18 mouse cellular contexts compared by ENCODE assay signal in the genomic region with DNA sequence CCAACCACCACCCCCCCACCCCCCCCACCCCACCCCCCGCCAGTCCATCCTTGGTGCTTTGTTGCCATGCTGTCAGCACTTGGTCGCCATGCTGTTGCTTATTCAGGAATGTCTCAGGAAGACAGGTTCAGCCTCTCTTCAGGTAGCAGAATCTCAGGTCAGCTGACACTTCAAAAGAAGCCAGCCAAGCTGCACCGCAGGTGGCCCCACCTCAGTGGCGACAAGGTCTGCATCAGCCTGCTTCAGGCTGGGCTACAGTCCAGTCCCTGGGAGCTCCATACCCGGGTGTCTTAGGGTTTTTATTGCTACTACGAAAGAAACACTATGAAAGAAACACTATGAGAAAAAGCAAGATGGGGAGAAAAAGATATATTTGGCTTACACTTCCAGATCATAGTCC.
DNase-seq lines count a peak whose midpoint lies in the region; ATAC-seq lines count a peak whose summit lies in the region.
"Had no signal": no experiment of that assay in that cellular context is flagged by ENCODE, and none has a peak within 500 bp of the region (broad histone marks: within the 10 kb centered on the region; RNA-seq: fewer than 3 reads in every experiment).

No protein-coding gene starts in this region.

- DNase-seq in cerebellum, adult 11-12 months = peak; percentile 15
- no peak for DNase-seq in cerebellum, postnatal 4 days (ENCODE audit: low spot score in 2 of 2)
- DNase-seq in cerebellum, postnatal 10 days = peak; percentile 57 to 68
- DNase-seq in cerebellum, postnatal 14 days = peak; percentile 59 to 74
- DNase-seq in thymus, postnatal 14 days = no peak
- DNase-seq in urinary bladder, adult 2 months (ENCODE audit: low spot score) = no peak
- DNase-seq: adrenal gland, adult 8-10 months; adrenal gland, postnatal 36 days; B cell, adult 2 months; embryo, embryonic 11 days; gastrocnemius, adult 2 months; gastrocnemius, postnatal 25 days; kidney, adult 8-10 months had no signal

- ATAC-seq in cerebellum, adult (ENCODE audit: insufficient number of reproducible peaks, low FRiP score, low TSS enrichment) = no peak
- ATAC-seq: CD4-positive, CD25-positive, alpha-beta regulatory T cell, adult 4 months; inflammation-experienced regulatory T-cells, adult 6 months; intestine, postnatal 0 days; Patski had no signal

Comparison
In these comparisons a context has a peak if more than half of its experiments do, and no peak if none do; other contexts are left out.
1. DNase-seq: peak in cerebellum, adult 11-12 months (single experiment), cerebellum, postnatal 10 days (2 of 2) and cerebellum, postnatal 14 days (2 of 2); none in cerebellum, postnatal 4 days (0 of 2), thymus, postnatal 14 days (single experiment) and urinary bladder, adult 2 months (single experiment).